Mouse (Mus musculus) brown adipose tissue, adult 24 weeks (tissue): Measurements from ENCODE around the gene Epb41. TPM values are rescaled to one million over a fixed set of nuclear protein-coding genes. Genes with fewer than 3 reads are reported as not detected.

Source experiments
- H3K27ac ChIP-seq: fragments of 200-500 bp; replicated peaks from 2 replicates; pipeline ENCODE4 v1.5.1; 2012; ENCODE audit warnings: low read depth, mild to moderate bottlenecking, low read length
- H3K4me1 ChIP-seq: fragments of 200-500 bp; 2 replicates; pipeline ENCODE4 v1.6.1; 2012; ENCODE audit warnings: low read length, mixed read lengths; ENCODE audit not compliant: control insufficient read depth, insufficient read depth, insufficient read length
- H3K4me3 ChIP-seq: fragments of 200-500 bp; 2 replicates; pipeline ENCODE4 v1.5.1; 2012; ENCODE audit warnings: low read depth, mild to moderate bottlenecking, low read length, moderate library complexity; ENCODE audit not compliant: insufficient read depth
- polyA plus RNA-seq: library from polyadenylated mRNA; stranded (reverse); fragments of >200 nt; gene quantifications from 2 replicates; pipeline ENCODE4 v1.2.4, GENCODE M21; 2012; ENCODE audit not compliant: missing spikeins, insufficient read depth, insufficient read length

Gene Epb41
- 37.1 and 44.1 TPM in 2 replicates for polyA plus RNA-seq

DNA sequence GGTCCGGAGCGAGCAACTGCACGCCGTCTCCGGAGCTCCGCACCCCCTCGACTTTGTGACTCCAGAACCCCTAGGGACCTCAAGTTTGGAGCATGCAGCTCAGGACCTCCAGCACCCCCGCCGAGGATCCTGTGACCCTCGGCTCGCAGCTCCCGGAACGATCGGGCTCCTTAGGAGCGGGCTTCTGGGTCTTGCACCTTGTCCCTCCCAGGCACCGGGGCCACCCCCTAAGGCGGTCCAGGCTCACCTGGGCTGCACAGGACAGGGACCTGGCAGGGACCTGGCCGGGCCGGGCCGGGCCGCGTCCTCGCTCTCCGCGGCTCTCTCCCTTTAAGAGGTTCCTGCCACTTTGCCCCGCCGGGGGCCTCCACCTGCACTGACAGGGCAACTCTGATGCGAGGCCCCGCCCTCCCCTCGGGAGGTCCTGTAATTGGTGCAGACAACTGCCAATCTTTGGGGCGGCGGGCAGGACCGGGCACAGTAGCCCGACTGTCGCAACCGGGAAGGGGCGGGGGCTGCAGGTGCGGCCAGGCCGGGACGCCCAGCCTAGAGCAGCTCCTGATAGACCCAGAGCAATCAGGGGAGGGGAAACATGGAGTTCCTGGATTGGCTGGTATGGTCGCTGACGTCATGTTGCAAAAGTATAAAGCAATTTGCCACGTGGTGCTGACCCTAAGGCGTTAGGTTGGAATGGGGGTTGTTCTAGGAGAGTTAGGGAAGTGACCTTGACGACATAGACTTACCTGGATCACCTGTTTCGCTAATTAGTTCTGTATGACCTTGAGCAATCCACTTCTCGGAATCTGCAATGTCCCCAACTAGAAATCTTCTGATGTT, at the start of gene Epb41:
Epb41 (minus strand) TSS at position 389 of the 837 bp plus-strand sequence.
- Histone ChIP-seq H3K27ac (peak within 1 kb of the TSS; percentile 61), H3K4me3 (peak within 1 kb of the TSS; percentile 91), H3K4me1 (peaks cover 35% of the 10 kb centered on the region)

- no peaks in the 10 kb centered on the region for H3K4me1 ChIP-seq
- H3K4me3 ChIP-seq, result no peak overlapping the region
Measured at GRCm38 (mm10) chr4:132123166-132123565, 48.0 kb upstream of the Epb41 start.

GRCm38 (mm10) chr4:132121674-132122073, 46.6 kb upstream of the Epb41 start:
- H3K27ac ChIP-seq, result no peak overlapping the region
- H3K4me1 ChIP-seq, result no peaks in the 10 kb centered on the region
- H3K4me3 ChIP-seq, result no peak overlapping the region

More at GRCm38 (mm10) chr4:132123166-132123565, 48.0 kb upstream of the Epb41 start:
- no peak overlapping the region for H3K27ac ChIP-seq

DNA sequence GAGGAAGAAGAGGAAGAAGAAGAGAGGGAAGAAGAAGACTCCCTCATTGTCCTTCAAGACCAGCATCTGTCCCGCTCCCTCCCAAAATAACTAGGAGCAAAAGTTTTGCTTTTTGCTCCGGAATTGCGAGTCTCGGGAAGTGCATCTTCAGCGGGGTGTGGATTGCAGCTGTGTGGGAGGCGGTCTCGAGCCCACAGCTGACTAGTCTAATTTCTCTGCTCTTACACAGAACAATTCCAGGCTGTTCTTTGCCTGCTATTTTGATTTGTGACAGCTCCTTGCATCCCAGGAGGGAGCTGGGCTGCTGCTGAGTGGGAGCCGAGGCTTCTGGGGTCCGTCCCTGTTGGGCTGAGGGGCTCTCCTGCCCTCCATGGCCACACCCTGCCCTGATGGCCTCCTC, 44.4 kb upstream of the Epb41 start:
- Histone ChIP-seq H3K4me1 (no peaks in the 10 kb centered on the region), H3K27ac (no peak overlapping the region), H3K4me3 (no peak overlapping the region)

GRCm38 (mm10) chr4:132116315-132116714, 41.2 kb upstream of the Epb41 start:
- H3K4me1 ChIP-seq, result no peaks in the 10 kb centered on the region; the same call in 1 of the 2 replicates
- no peak overlapping the region for H3K27ac ChIP-seq
- H3K4me3 ChIP-seq, result no peak overlapping the region

- H3K4me1 ChIP-seq, result no peaks in the 10 kb centered on the region; the same call in 1 of the 2 replicates
- H3K27ac ChIP-seq, result no peak overlapping the region
- peak overlapping the region; percentile 36 for H3K4me3 ChIP-seq
Measured at GRCm38 (mm10) chr4:132113411-132114095, 38.4 kb upstream of the Epb41 start.

- Histone ChIP-seq H3K4me3 (no peak overlapping the region), H3K27ac (no peak overlapping the region), H3K4me1 (no peaks in the 10 kb centered on the region; the same call in 1 of the 2 replicates)
Measured at GRCm38 (mm10) chr4:132111227-132111626, 36.1 kb upstream of the Epb41 start.

GRCm38 (mm10) chr4:132108221-132108620, 33.1 kb upstream of the Epb41 start:
- no peak overlapping the region for H3K4me3 ChIP-seq
- H3K4me1 ChIP-seq, result no peaks in the 10 kb centered on the region
- no peak overlapping the region for H3K27ac ChIP-seq

- H3K27ac ChIP-seq, result no peak overlapping the region
- H3K4me1 ChIP-seq, result no peaks in the 10 kb centered on the region
- H3K4me3 ChIP-seq, result no peak overlapping the region
Measured at GRCm38 (mm10) chr4:132101152-132101551, 26.0 kb upstream of the Epb41 start.

DNA sequence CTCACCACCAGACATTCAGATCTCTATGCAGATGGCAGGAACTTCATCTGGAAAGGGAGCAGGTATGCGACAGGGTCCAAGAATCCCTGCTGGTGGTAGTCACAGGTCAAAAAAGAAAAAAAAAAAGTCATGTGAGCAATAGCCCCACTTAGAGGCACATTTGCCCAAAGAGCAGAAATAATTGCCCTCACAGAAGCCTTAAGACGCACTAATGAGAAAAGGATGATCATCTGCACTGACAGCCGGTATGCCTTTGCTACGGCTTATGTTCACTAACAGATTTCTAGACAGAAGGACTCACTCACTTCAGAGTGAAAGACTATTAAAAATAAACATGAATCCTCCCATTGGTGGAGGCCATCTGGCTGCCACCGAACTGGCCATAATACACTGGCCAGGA, 24.4 kb upstream of the Epb41 start:
- no peaks in the 10 kb centered on the region for H3K4me1 ChIP-seq
- no peak overlapping the region for H3K27ac ChIP-seq
- no peak overlapping the region for H3K4me3 ChIP-seq

DNA sequence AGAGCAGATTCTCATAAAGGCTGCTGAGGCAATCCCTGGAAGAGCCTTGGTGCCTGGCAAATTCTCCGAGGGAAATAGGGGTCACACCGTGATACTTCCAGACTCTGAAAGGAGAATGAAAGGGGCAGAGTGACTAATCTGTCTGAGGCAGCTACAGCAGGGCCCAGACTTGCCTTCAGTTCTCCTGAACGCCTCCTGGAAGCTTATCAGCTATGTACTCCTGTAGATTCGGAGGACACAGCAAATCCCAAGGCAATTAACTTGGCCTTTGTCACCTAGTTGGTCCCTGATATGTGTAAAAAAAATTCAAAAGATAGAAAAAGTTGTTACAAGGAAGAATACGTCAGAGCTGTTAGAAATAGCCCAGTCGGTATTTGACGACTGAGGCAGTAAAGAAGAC, 19.9 kb upstream of the Epb41 start:
- Histone ChIP-seq H3K4me1 (no peaks in the 10 kb centered on the region), H3K4me3 (no peak overlapping the region), H3K27ac (no peak overlapping the region)

DNA sequence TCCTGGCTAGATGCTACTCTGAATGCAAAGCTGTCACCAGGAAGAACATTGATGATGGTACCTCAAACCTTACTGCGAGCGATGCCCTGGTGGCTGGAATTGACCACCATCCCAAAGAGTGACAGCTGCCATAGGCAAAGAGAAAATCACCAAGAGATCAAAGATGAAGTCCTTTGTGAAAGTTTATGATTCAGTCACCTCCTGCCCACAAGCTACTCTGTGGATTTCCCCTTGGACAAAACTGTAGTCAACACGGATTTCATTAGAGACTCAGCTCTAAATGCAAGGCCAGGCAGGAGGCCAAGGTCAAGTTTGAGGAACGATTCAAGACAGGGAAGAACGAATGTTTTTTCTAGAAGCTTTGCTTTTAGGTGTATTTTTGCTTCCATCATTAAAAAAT, 18.8 kb upstream of the Epb41 start:
- H3K27ac ChIP-seq, result no peak overlapping the region

GRCm38 (mm10) chr4:132093136-132093535, 18.0 kb upstream of the Epb41 start:
- Histone ChIP-seq H3K27ac (no peak overlapping the region), H3K4me1 (no peaks in the 10 kb centered on the region), H3K4me3 (no peak overlapping the region)

More for the DNA sequence above, 18.8 kb upstream of the Epb41 start:
- Histone ChIP-seq H3K4me1 (no peaks in the 10 kb centered on the region), H3K4me3 (no peak overlapping the region)

GRCm38 (mm10) chr4:132088921-132089320, 13.8 kb upstream of the Epb41 start:
- Histone ChIP-seq H3K4me3 (no peak overlapping the region), H3K27ac (no peak overlapping the region), H3K4me1 (no peaks in the 10 kb centered on the region)

DNA sequence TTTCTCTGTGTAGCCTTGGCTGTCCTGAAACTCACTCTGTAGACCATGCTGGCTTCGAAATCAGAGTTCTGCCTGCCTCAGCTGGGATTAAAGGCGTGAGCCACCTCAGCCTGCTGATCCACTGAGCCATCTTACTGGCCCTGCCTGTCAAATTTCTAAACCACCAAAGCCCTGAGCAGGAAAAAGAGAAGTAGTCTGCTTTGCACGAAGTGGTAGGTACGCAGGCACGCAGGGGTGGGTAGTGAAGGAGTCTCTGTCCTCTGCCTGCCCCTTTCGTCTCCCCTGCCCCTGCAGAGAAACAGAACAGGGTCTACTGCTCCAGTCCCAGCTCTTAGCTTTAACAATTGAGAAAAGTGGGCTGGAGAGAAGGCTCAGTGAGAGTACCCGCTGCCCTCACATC, 10.0 kb upstream of the Epb41 start:
- Histone ChIP-seq H3K4me1 (no peaks in the 10 kb centered on the region), H3K4me3 (no peak overlapping the region), H3K27ac (no peak overlapping the region)
